Mouse (Mus musculus): Measurements from ENCODE around the gene Gm10100. TPM values are rescaled to one million over a fixed set of nuclear protein-coding genes. Genes with fewer than 3 reads are reported as not detected.

Gene Gm10100
- polyA plus RNA-seq (2014; fragmentation: Illumina TruSeq; extraction: RNeasy Lipid Tissue Mini Kit (QIAGEN cat#74804); ENCODE audit: low read depth, low replicate concordance) = not detected

DNA sequence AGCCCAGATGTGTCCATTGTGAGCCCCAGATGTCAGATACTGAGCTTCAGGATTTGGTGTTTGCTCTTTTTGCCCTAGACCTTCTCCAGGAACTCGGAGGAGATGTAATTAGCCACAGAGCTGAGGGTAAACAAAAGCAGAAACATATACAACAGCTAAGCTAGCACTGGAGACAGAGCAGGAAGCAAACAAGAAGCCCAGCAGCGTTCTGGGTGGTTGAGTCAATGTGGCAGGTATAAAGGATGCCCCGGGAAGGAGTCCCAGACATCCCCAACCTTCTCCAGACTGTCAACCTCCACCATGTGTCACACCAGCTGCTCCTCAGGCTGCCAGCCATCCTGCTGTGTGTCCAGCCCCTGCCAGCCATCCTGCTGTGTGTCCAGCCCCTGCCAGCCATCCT is at the start of gene Gm10100:
Gene Gm10100 (plus strand): TSS at position 301 of the 400 bp plus-strand sequence.

GRCm38 (mm10) chr10:77685895-77686664 is 40.2 kb upstream of the Gm10100 start, which contains the start of gene Tspear:
Tspear (plus strand) TSS chr10:77686569.

DNA sequence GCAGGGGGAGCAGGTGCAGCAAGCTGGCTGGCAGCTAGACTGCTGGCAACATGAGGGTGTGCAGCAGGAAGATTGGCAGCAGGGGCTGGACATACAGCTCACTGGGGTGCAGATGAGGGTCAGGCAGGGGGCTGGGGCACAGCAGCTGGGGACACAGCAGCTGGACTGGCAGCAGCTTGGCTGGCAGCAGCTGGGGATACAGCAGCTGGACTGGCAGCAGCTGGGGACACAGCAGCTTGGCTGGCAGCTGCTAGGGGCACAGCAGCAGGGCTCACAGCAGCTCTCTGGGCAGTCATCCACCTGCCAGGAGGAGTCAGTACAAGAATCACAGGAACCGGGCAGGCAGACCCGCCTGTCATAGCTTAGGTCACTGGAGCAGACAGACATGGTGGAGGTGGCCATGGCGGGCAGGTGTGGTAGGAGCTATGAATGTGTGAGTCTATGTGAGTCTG is 35.9 kb upstream of the Gm10100 start, which contains the start of gene Gm19402:
Gene Gm19402 (minus strand): TSS at position 402 of the 452 bp plus-strand sequence.

GRCm38 (mm10) chr10:77697133-77697532 is 29.2 kb upstream of the Gm10100 start, which contains the start of gene Gm9508:
Gm9508 (minus strand) TSS chr10:77697233.

DNA sequence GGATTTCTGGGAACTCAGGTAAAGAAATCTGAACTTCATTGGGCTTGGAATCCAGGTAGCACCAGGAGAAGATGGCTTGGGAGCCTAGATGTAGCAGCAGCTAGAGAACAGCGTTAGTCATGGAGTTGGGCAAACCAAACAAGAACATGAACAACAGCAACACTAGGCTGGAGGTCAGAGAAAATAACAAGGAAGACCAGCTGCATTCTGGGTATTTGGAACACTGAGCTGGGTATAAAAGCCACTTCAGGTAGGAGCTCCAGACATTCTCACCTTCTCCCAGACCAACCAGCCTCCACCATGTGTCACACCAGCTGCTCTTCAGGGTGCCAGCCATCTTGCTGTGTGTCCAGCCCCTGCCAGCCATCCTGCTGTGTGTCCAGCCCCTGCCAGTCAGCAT is 20.0 kb upstream of the Gm10100 start, which contains the start of gene Gm10272:
Gene Gm10272 (plus strand): TSS at position 301 of the 400 bp plus-strand sequence.

GRCm38 (mm10) chr10:77711157-77711556 is 15.1 kb upstream of the Gm10100 start, which contains the start of gene Gm10024:
Gm10024 (plus strand) TSS chr10:77711457.

GRCm38 (mm10) chr10:77715507-77715906 is 10.8 kb upstream of the Gm10100 start, which contains the start of gene Gm10142:
Gm10142 (plus strand) TSS chr10:77715807.

DNA sequence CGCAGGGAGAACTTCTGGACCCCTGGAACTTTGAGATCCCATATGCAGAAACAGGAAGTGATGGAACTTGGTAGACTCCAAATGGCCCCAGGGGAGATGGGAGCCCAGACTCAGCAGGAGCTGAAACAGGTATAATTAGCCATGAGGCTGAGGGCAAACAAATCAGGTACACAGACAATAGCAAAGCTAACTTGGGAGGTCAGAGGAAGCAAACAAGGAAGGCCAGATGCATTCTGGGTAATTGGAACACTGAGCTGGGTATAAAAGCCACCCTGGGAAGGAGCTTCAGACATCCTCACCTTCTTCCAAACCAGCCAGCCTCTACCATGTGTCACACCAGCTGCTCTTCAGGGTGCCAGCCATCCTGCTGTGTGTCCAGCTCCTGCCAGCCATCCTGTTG is 6.0 kb upstream of the Gm10100 start, which contains the start of gene Krtap12-1:
Gene Krtap12-1 (plus strand): TSS at position 301 of the 400 bp plus-strand sequence.

DNA sequence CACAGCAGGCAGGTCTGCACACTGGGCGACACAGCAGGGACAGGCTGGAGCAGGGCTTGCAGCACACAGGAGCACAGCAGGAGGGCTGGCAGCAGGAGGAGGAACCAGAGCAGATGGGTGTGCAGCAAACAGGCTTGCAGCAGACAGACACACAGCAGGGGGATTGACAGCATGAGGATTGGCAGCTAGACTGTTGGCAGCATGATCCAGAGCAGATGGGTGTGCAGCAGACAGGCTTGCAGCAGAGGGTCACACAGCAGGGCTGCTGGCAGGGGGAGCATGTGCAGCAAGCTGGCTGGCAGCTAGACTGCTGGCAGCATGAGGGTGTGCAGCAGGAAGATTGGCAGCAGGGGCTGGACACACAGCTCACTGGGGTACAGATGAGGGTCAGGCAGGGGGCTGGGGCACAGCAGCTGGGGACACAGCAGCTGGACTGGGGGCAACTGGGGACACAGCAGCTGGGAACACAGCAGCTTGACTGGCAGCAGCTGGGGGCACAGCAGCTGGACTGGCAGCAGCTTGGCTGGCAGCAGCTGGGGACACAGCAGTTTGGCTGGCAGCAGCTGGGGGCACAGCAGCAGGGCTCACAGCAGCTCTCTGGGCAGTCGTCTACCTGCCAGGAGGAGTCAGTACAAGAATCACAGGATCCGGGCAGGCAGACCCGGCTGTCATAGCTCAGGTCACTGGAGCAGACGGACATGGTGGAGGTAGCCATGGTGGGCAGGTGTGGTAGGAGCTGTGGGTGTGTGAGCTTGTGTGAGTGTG is 15.8 kb downstream of the Gm10100 start, which contains the start of gene Gm18596:
Gene Gm18596 (minus strand): TSS at position 715 of the 765 bp plus-strand sequence.

DNA sequence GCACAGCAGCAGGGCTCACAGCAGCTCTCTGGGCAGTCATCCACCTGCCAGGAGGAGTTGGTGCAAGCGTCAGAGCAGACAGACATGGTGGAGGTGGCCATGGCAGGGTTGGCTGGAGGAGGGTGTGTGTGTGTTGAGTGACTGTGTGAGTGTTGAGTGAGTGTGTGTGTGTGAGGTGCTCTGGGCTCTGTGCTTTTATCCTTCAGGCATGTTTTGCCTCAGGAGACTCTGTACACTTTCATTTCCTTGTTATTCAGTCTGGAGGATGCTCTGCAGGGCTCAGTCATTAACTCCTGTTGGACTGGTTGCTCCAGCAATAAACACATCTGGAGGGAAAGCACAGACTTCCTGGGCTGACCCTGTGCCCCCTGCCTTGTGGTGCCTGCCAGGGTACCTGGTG is 25.0 kb downstream of the Gm10100 start, which contains the start of gene Gm9736:
Gene Gm9736 (minus strand): TSS at position 101 of the 400 bp plus-strand sequence.

GRCm38 (mm10) chr10:77759582-77759981 is 33.3 kb downstream of the Gm10100 start, which contains the start of gene Gm3233:
Gm3233 (minus strand) TSS chr10:77759682.

DNA sequence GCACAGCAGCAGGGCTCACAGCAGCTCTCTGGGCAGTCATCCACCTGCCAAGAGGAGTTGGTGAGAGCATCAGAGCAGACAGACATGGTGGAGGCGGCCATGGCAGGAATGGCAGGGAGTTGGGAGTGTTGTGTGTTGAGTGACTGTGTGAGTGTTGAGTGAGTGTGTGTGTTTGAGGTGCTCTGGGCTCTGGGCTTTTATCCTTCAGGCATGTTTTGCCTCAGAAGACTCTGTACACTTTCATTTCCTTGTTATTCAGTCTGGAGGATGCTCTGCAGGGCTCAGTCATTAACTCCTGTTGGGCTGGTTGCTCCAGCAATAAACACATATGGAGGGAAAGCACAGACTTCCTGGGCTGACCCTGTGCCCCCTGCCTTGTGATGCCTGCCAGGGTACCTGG is 44.9 kb downstream of the Gm10100 start, which contains the start of gene Gm3238:
Gene Gm3238 (minus strand): TSS at position 101 of the 400 bp plus-strand sequence.

Other genes starting within 250 kb of the Gm10100 start
- 18.3 TPM for gene Fam207a, start 210.7 kb upstream of the Gm10100 start, polyA plus RNA-seq (2014; fragmentation: Illumina TruSeq; extraction: RNeasy Lipid Tissue Mini Kit (QIAGEN cat#74804); ENCODE audit: low read depth, low replicate concordance)
- 21.2 TPM for gene Itgb2, start 196.2 kb upstream of the Gm10100 start, polyA plus RNA-seq (2014; fragmentation: Illumina TruSeq; extraction: RNeasy Lipid Tissue Mini Kit (QIAGEN cat#74804); ENCODE audit: low read depth, low replicate concordance)
- 176 TPM for gene Pttg1ip, start 144.8 kb upstream of the Gm10100 start, polyA plus RNA-seq (2014; fragmentation: Illumina TruSeq; extraction: RNeasy Lipid Tissue Mini Kit (QIAGEN cat#74804); ENCODE audit: low read depth, low replicate concordance)
- 138 TPM for gene Sumo3, start 120.4 kb upstream of the Gm10100 start, polyA plus RNA-seq (2014; fragmentation: Illumina TruSeq; extraction: RNeasy Lipid Tissue Mini Kit (QIAGEN cat#74804); ENCODE audit: low read depth, low replicate concordance)
- 3.7 TPM for gene Gm49325, start 120.3 kb upstream of the Gm10100 start, polyA plus RNA-seq (2014; fragmentation: Illumina TruSeq; extraction: RNeasy Lipid Tissue Mini Kit (QIAGEN cat#74804); ENCODE audit: low read depth, low replicate concordance)
- 41.8 TPM for gene Ube2g2, start 104.2 kb upstream of the Gm10100 start, polyA plus RNA-seq (2014; fragmentation: Illumina TruSeq; extraction: RNeasy Lipid Tissue Mini Kit (QIAGEN cat#74804); ENCODE audit: low read depth, low replicate concordance)
- 0.27 TPM for gene Tspear, start 39.9 kb upstream of the Gm10100 start, polyA plus RNA-seq (2014; fragmentation: Illumina TruSeq; extraction: RNeasy Lipid Tissue Mini Kit (QIAGEN cat#74804); ENCODE audit: low read depth, low replicate concordance)
- not detected for gene Gm19402, start 35.7 kb upstream of the Gm10100 start, polyA plus RNA-seq (2014; fragmentation: Illumina TruSeq; extraction: RNeasy Lipid Tissue Mini Kit (QIAGEN cat#74804); ENCODE audit: low read depth, low replicate concordance)
- gene Gm9508, start 29.3 kb upstream of the Gm10100 start, polyA plus RNA-seq (2014; fragmentation: Illumina TruSeq; extraction: RNeasy Lipid Tissue Mini Kit (QIAGEN cat#74804); ENCODE audit: low read depth, low replicate concordance) = not detected
- gene Gm10272, start 19.9 kb upstream of the Gm10100 start, polyA plus RNA-seq (2014; fragmentation: Illumina TruSeq; extraction: RNeasy Lipid Tissue Mini Kit (QIAGEN cat#74804); ENCODE audit: low read depth, low replicate concordance) = not detected
- gene Gm10024, start 15.0 kb upstream of the Gm10100 start, polyA plus RNA-seq (2014; fragmentation: Illumina TruSeq; extraction: RNeasy Lipid Tissue Mini Kit (QIAGEN cat#74804); ENCODE audit: low read depth, low replicate concordance) = not detected
- gene Gm10142, start 10.7 kb upstream of the Gm10100 start, polyA plus RNA-seq (2014; fragmentation: Illumina TruSeq; extraction: RNeasy Lipid Tissue Mini Kit (QIAGEN cat#74804); ENCODE audit: low read depth, low replicate concordance) = not detected
- gene Krtap12-1, start 5.9 kb upstream of the Gm10100 start, polyA plus RNA-seq (2014; fragmentation: Illumina TruSeq; extraction: RNeasy Lipid Tissue Mini Kit (QIAGEN cat#74804); ENCODE audit: low read depth, low replicate concordance) = not detected
- not detected for gene Gm18596, start 16.2 kb downstream of the Gm10100 start, polyA plus RNA-seq (2014; fragmentation: Illumina TruSeq; extraction: RNeasy Lipid Tissue Mini Kit (QIAGEN cat#74804); ENCODE audit: low read depth, low replicate concordance)
- gene Gm9736, start 24.9 kb downstream of the Gm10100 start, polyA plus RNA-seq (2014; fragmentation: Illumina TruSeq; extraction: RNeasy Lipid Tissue Mini Kit (QIAGEN cat#74804); ENCODE audit: low read depth, low replicate concordance) = not detected
- gene Gm3233, start 33.2 kb downstream of the Gm10100 start, polyA plus RNA-seq (2014; fragmentation: Illumina TruSeq; extraction: RNeasy Lipid Tissue Mini Kit (QIAGEN cat#74804); ENCODE audit: low read depth, low replicate concordance) = not detected
- gene Gm3238, start 44.8 kb downstream of the Gm10100 start, polyA plus RNA-seq (2014; fragmentation: Illumina TruSeq; extraction: RNeasy Lipid Tissue Mini Kit (QIAGEN cat#74804); ENCODE audit: low read depth, low replicate concordance) = not detected
- gene Gm7138, start 50.5 kb downstream of the Gm10100 start, polyA plus RNA-seq (2014; fragmentation: Illumina TruSeq; extraction: RNeasy Lipid Tissue Mini Kit (QIAGEN cat#74804); ENCODE audit: low read depth, low replicate concordance) = not detected
- not detected for gene Gm3250, start 56.1 kb downstream of the Gm10100 start, polyA plus RNA-seq (2014; fragmentation: Illumina TruSeq; extraction: RNeasy Lipid Tissue Mini Kit (QIAGEN cat#74804); ENCODE audit: low read depth, low replicate concordance)
- not detected for gene Gm7137, start 61.7 kb downstream of the Gm10100 start, polyA plus RNA-seq (2014; fragmentation: Illumina TruSeq; extraction: RNeasy Lipid Tissue Mini Kit (QIAGEN cat#74804); ENCODE audit: low read depth, low replicate concordance)
- not detected for gene Gm9639, start 68.6 kb downstream of the Gm10100 start, polyA plus RNA-seq (2014; fragmentation: Illumina TruSeq; extraction: RNeasy Lipid Tissue Mini Kit (QIAGEN cat#74804); ENCODE audit: low read depth, low replicate concordance)
- not detected for gene Gm19668, start 72.6 kb downstream of the Gm10100 start, polyA plus RNA-seq (2014; fragmentation: Illumina TruSeq; extraction: RNeasy Lipid Tissue Mini Kit (QIAGEN cat#74804); ENCODE audit: low read depth, low replicate concordance)
- gene Gm9507, start 85.4 kb downstream of the Gm10100 start, polyA plus RNA-seq (2014; fragmentation: Illumina TruSeq; extraction: RNeasy Lipid Tissue Mini Kit (QIAGEN cat#74804); ENCODE audit: low read depth, low replicate concordance) = not detected
- gene Gm2696, start 88.2 kb downstream of the Gm10100 start, polyA plus RNA-seq (2014; fragmentation: Illumina TruSeq; extraction: RNeasy Lipid Tissue Mini Kit (QIAGEN cat#74804); ENCODE audit: low read depth, low replicate concordance) = not detected
- gene Krtap10-4, start 100.6 kb downstream of the Gm10100 start, polyA plus RNA-seq (2014; fragmentation: Illumina TruSeq; extraction: RNeasy Lipid Tissue Mini Kit (QIAGEN cat#74804); ENCODE audit: low read depth, low replicate concordance) = not detected
- not detected for gene Krtap10-10, start 109.5 kb downstream of the Gm10100 start, polyA plus RNA-seq (2014; fragmentation: Illumina TruSeq; extraction: RNeasy Lipid Tissue Mini Kit (QIAGEN cat#74804); ENCODE audit: low read depth, low replicate concordance)
- gene Gm36176, start 120.3 kb downstream of the Gm10100 start, polyA plus RNA-seq (2014; fragmentation: Illumina TruSeq; extraction: RNeasy Lipid Tissue Mini Kit (QIAGEN cat#74804); ENCODE audit: low read depth, low replicate concordance) = not detected
- not detected for gene Gm10318, start 126.4 kb downstream of the Gm10100 start, polyA plus RNA-seq (2014; fragmentation: Illumina TruSeq; extraction: RNeasy Lipid Tissue Mini Kit (QIAGEN cat#74804); ENCODE audit: low read depth, low replicate concordance)
- not detected for gene Gm3285, start 135.5 kb downstream of the Gm10100 start, polyA plus RNA-seq (2014; fragmentation: Illumina TruSeq; extraction: RNeasy Lipid Tissue Mini Kit (QIAGEN cat#74804); ENCODE audit: low read depth, low replicate concordance)
- gene Lrrc3, start 176.1 kb downstream of the Gm10100 start, polyA plus RNA-seq (2014; fragmentation: Illumina TruSeq; extraction: RNeasy Lipid Tissue Mini Kit (QIAGEN cat#74804); ENCODE audit: low read depth, low replicate concordance) = 3.8 TPM
- 1.5 TPM for gene Trpm2, start 244.1 kb downstream of the Gm10100 start, polyA plus RNA-seq (2014; fragmentation: Illumina TruSeq; extraction: RNeasy Lipid Tissue Mini Kit (QIAGEN cat#74804); ENCODE audit: low read depth, low replicate concordance)